ENCODE assay signal across 24 mouse cellular contexts in the genomic region with DNA sequence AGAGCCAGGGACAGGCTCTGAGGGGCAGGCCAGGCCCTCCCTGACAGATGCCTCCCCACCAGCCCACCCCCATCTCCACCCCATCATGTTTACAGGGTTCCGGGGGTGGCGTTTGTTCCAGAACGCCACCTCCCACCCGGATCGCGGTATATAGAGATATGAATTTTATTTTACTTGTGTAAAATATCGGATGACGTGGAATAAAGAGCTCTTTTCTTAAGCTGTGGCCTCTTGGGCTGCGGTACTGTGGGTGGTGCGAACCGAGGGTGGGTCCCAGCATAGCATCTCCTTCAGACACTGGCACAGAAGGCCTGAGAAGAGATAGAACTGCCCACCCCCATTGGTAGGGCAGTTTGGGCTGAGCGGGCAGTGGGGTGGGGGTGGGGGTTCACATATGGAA. TPM values are rescaled to one million over a fixed set of nuclear protein-coding genes. Genes with fewer than 3 reads are reported as not detected.
A peak's percentile ranks its signal among the peaks of the same experiment; 100 is the strongest.
DNase-seq lines count a peak whose midpoint lies in the region; ATAC-seq and TF ChIP-seq lines count a peak whose summit lies in the region.
"Had no signal": no experiment of that assay in that cellular context is flagged by ENCODE, and none has a peak within 500 bp of the region (broad histone marks: within the 10 kb centered on the region; RNA-seq: fewer than 3 reads in every experiment).

No protein-coding gene starts in this region.

- no peak for TF ChIP-seq CTCF in left cerebral cortex, adult 2 months (IDR thresholded peaks at IDR 0.05)
- no peak for TF ChIP-seq CTCF in E14TG2a.4 (conservative IDR thresholded peaks at IDR 0.05; ENCODE audit: low read length)

- WGBS in forebrain, embryonic 13.5 days, result 92% methylated on average over 12 of the region's 12 CpGs
- WGBS in forebrain, embryonic 15.5 days, result 92% methylated on average over 12 of the region's 12 CpGs
- WGBS in embryonic facial prominence, embryonic 10.5 days, result 92% methylated on average over 12 of the region's 12 CpGs

- ATAC-seq in forebrain, embryonic 13.5 days, result no peak
- no peak for ATAC-seq in forebrain, embryonic 15.5 days (replicated peaks)
- ATAC-seq: forebrain, embryonic 14.5 days; midbrain, embryonic 15.5 days; Patski had no signal

- H3K9ac ChIP-seq in forebrain, embryonic 13.5 days, result peak overlapping the region; percentile 5; the same call in 1 of the 2 replicates
- no peak overlapping the region for H3K9ac ChIP-seq in forebrain, embryonic 15.5 days (replicated peaks)
- H3K9ac ChIP-seq: hindbrain, embryonic 15.5 days; liver, embryonic 15.5 days; midbrain, embryonic 15.5 days had no signal

- no peaks in the 10 kb centered on the region for H3K27me3 ChIP-seq in forebrain, embryonic 13.5 days
- H3K27me3 ChIP-seq in forebrain, embryonic 15.5 days, result no peaks in the 10 kb centered on the region
- peaks cover 49% of the 10 kb centered on the region for H3K27me3 ChIP-seq in E14TG2a.4 (ENCODE audit: insufficient read depth, low read length)
- peaks cover 23% of the 10 kb centered on the region for H3K27me3 ChIP-seq in embryonic facial prominence, embryonic 10.5 days (replicated peaks; ENCODE audit: low read depth, poor library complexity, severe bottlenecking)
- H3K27me3 ChIP-seq: hindbrain, embryonic 15.5 days; liver, embryonic 15.5 days; midbrain, embryonic 15.5 days had no signal

- H3K4me3 ChIP-seq in forebrain, embryonic 13.5 days, result no peak overlapping the region
- H3K4me3 ChIP-seq in forebrain, embryonic 15.5 days, result no peak overlapping the region
- H3K4me3 ChIP-seq in left cerebral cortex, adult 2 months, result no peak overlapping the region
- H3K4me3 ChIP-seq in E14TG2a.4 (replicated peaks; ENCODE audit: low read length), result peak overlapping the region; percentile 61
- H3K4me3 ChIP-seq in embryonic facial prominence, embryonic 10.5 days, result no peak overlapping the region
- H3K4me3 ChIP-seq: erythroblast, embryonic 14.5 days; gastrocnemius, adult 2 months; hindbrain, embryonic 15.5 days; liver, embryonic 15.5 days; midbrain, embryonic 15.5 days had no signal

- peak in 1 of 2 experiments; percentile 64 for DNase-seq in left cerebral cortex, adult 2 months (ENCODE audit: extremely low spot score in 1 of 2, low spot score in 2 of 2)
- DNase-seq in left cerebral cortex, postnatal 14 days (ENCODE audit: low spot score in 2 of 2), result no peak
- no peak for DNase-seq in embryonic facial prominence, embryonic 10.5 days (ENCODE audit: low spot score)
- DNase-seq in yolk sac, embryonic 10.5 days (ENCODE audit: low spot score), result no peak
- no peak for DNase-seq in adrenal gland, postnatal 14 days
- DNase-seq: cerebellum, adult 8-10 months; gastrocnemius, adult 2 months; heart, postnatal 4 days; kidney, adult 2 months; kidney, postnatal 10 days; liver; lung, postnatal 4 days; thymus, adult 2 months had no signal

- no peak overlapping the region for H3K27ac ChIP-seq in forebrain, embryonic 13.5 days
- H3K27ac ChIP-seq in forebrain, embryonic 15.5 days (replicated peaks), result no peak overlapping the region
- peak overlapping the region; percentile 96 for H3K27ac ChIP-seq in left cerebral cortex, adult 2 months
- peak overlapping the region; percentile 10; the same call in 1 of the 2 replicates for H3K27ac ChIP-seq in embryonic facial prominence, embryonic 10.5 days (replicated peaks)
- H3K27ac ChIP-seq: gastrocnemius, adult 2 months; hindbrain, embryonic 15.5 days; liver, embryonic 15.5 days; midbrain, embryonic 15.5 days had no signal

- H3K4me1 ChIP-seq in forebrain, embryonic 13.5 days, result peaks cover 96% of the 10 kb centered on the region
- H3K4me1 ChIP-seq in forebrain, embryonic 15.5 days, result peaks cover 60% of the 10 kb centered on the region
- H3K4me1 ChIP-seq in E14TG2a.4 (replicated peaks; ENCODE audit: low read depth, low read length), result peaks cover 51% of the 10 kb centered on the region
- peaks cover 55% of the 10 kb centered on the region for H3K4me1 ChIP-seq in embryonic facial prominence, embryonic 10.5 days
- H3K4me1 ChIP-seq: liver, embryonic 15.5 days had no signal

- H3K4me2 ChIP-seq in forebrain, embryonic 13.5 days, result no peak overlapping the region
- H3K4me2 ChIP-seq in forebrain, embryonic 15.5 days (replicated peaks), result no peak overlapping the region
- H3K4me2 ChIP-seq: hindbrain, embryonic 15.5 days; liver, embryonic 15.5 days; midbrain, embryonic 15.5 days had no signal

- H3K9me3 ChIP-seq in forebrain, embryonic 13.5 days (replicated peaks), result no peaks in the 10 kb centered on the region
- no peaks in the 10 kb centered on the region for H3K9me3 ChIP-seq in forebrain, embryonic 15.5 days
- H3K9me3 ChIP-seq in E14TG2a.4 (ENCODE audit: low read length), result no peaks in the 10 kb centered on the region
- no peaks in the 10 kb centered on the region for H3K9me3 ChIP-seq in embryonic facial prominence, embryonic 10.5 days
- H3K9me3 ChIP-seq: G1E; hindbrain, embryonic 15.5 days; liver, embryonic 15.5 days; midbrain, embryonic 15.5 days had no signal

- H3K36me3 ChIP-seq in forebrain, embryonic 13.5 days (ENCODE audit: poor library complexity, severe bottlenecking), result peaks cover 19% of the 10 kb centered on the region
- peaks cover 7% of the 10 kb centered on the region; the same call in 1 of the 2 replicates for H3K36me3 ChIP-seq in forebrain, embryonic 15.5 days
- no peaks in the 10 kb centered on the region for H3K36me3 ChIP-seq in E14TG2a.4 (ENCODE audit: insufficient read depth, low read length)
- H3K36me3 ChIP-seq in embryonic facial prominence, embryonic 10.5 days (replicated peaks), result no peaks in the 10 kb centered on the region
- H3K36me3 ChIP-seq: G1E; liver, embryonic 15.5 days had no signal

- intact Hi-C loops in left cerebral cortex, adult 2 months (cut with DNase I), result no loop called here
- intact Hi-C loops in left cerebral cortex, postnatal 14 days (cut with DNase I), result no loop called here

RNA-seq across cellular contexts. Expression of gene Rtn4r, which starts 24.7 kb away (rescaled TPM):
- polyA plus RNA-seq in forebrain, embryonic 13.5 days (2015; fragmentation: Nextera tagmentation; extraction: Ambion mirVana), result 7.3 and 7.8 TPM in 2 replicates
- polyA plus RNA-seq in forebrain, embryonic 15.5 days (2015; fragmentation: Nextera tagmentation; extraction: Ambion mirVana), result 18.1 and 21.9 TPM in 2 replicates
- 100 to 1,000 TPM; 138 to 147 TPM for total RNA-seq in left cerebral cortex, adult 2 months (2021)
- 100 to 1,000 TPM; 105 to 118 TPM for total RNA-seq in left cerebral cortex, postnatal 14 days (2021)
- 0.87 and 1.4 TPM in 2 replicates for polyA plus RNA-seq in embryonic facial prominence, embryonic 10.5 days (2016; fragmentation: Nextera tagmentation; extraction: Ambion mirVana)
- 0.33 and 0.86 TPM in 2 replicates for total RNA-seq in adrenal gland, postnatal 14 days (2021)
- total RNA-seq: gastrocnemius, adult 2 months; neutrophil, adult 5-6 weeks had no signal
- polyA plus RNA-seq: G1E had no signal

Comparison
In these comparisons a context has a peak if more than half of its experiments do, and no peak if none do; other contexts are left out.
1. H3K27ac ChIP-seq: peak in left cerebral cortex, adult 2 months (single experiment) and embryonic facial prominence, embryonic 10.5 days (single experiment); none in forebrain, embryonic 13.5 days (single experiment) and forebrain, embryonic 15.5 days (single experiment).
2. RNA of gene Rtn4r, which starts 24.7 kb away (total RNA-seq): 138 to 147 TPM in left cerebral cortex, adult 2 months and 105 to 118 TPM in left cerebral cortex, postnatal 14 days; 0.33 to 0.86 TPM in adrenal gland, postnatal 14 days; every median in the first group is over 10 times any median in the second.